Mouse (Mus musculus) liver, embryonic 14.5 days (tissue): Measurements from ENCODE around the gene Nrp1. TPM values are rescaled to one million over a fixed set of nuclear protein-coding genes. Genes with fewer than 3 reads are reported as not detected.

Experiments
- ATAC-seq: fragments of 200-750 bp; cut with Nextera tagmentation; 2 replicates; pipeline ENCODE4 v1.8.0; 2017; ENCODE audit warnings: moderate number of reproducible peaks, mild to moderate bottlenecking, moderate library complexity; ENCODE audit not compliant: insufficient read depth
- DNase-seq, 3 experiments: peaks; one replicate each; pipeline ENCODE4 v3.0.0-alpha.2; 2012 to 2013; ENCODE audit warnings: low read depth in 3 of 3, low spot score in 3 of 3
- H3K27ac ChIP-seq: fragments of 300-500 bp; sonication (generic); 2 replicates; pipeline ENCODE4 v1.5.1; 2014; ENCODE audit warnings: moderate library complexity, mild to moderate bottlenecking, control low read depth, inconsistent platforms
- H3K27me3 ChIP-seq: fragments of 300-500 bp; sonication (generic); 2 replicates; pipeline ENCODE4 v1.6.1; 2014; ENCODE audit warnings: mild to moderate bottlenecking, low read length, moderate library complexity; ENCODE audit not compliant: control insufficient read depth, insufficient read depth
- H3K36me3 ChIP-seq: fragments of 300-500 bp; sonication (generic); replicated peaks from 2 replicates; pipeline ENCODE4 v1.6.1; 2014; ENCODE audit warnings: low read depth; ENCODE audit not compliant: control insufficient read depth, insufficient read depth
- H3K4me1 ChIP-seq, 2 experiments: fragments of 200-500 bp in 1 of 2; fragments of 300-500 bp in 1 of 2; sonication (generic) in 1 of 2; replicated peaks; 2 replicates each; pipeline ENCODE4 v1.6.1; 2012 to 2014; ENCODE audit warnings: antibody characterized with exemption in 1 of 2, inconsistent platforms in 1 of 2, low read length in 1 of 2; ENCODE audit not compliant: control insufficient read depth in 2 of 2, insufficient read depth in 2 of 2
- H3K4me2 ChIP-seq: fragments of 300-500 bp; sonication (generic); 2 replicates; pipeline ENCODE4 v1.6.1; 2014; ENCODE audit warnings: low read depth, mild to moderate bottlenecking, control low read depth, moderate library complexity
- H3K4me3 ChIP-seq, 2 experiments: fragments of 200-500 bp in 1 of 2; fragments of 300-500 bp in 1 of 2; sonication (generic) in 1 of 2; 2 replicates each; pipeline ENCODE4 v1.5.1; 2012 to 2014; ENCODE audit warnings: low read depth in 2 of 2, low read length in 2 of 2, mild to moderate bottlenecking in 2 of 2, control low read depth in 1 of 2, inconsistent platforms in 1 of 2, moderate library complexity in 1 of 2; ENCODE audit not compliant: insufficient read depth in 1 of 2
- H3K9ac ChIP-seq: fragments of 300-500 bp; sonication (generic); replicated peaks from 2 replicates; pipeline ENCODE4 v1.6.1; 2014; ENCODE audit warnings: mild to moderate bottlenecking, control low read depth, moderate library complexity
- H3K9me3 ChIP-seq: fragments of 300-500 bp; sonication (generic); 2 replicates; pipeline ENCODE4 v1.6.1; 2016; ENCODE audit warnings: low read length, mixed read lengths; ENCODE audit not compliant: control insufficient read depth
- CTCF ChIP-seq: IDR thresholded peaks from 2 replicates; pipeline ENCODE4 v1.5.1; 2016; ENCODE audit warnings: antibody characterized with exemption, low read depth, control low read depth
- EP300 ChIP-seq: IDR thresholded peaks from 2 replicates; pipeline ENCODE4 v1.6.1; 2016; ENCODE audit warnings: antibody characterized with exemption, low read depth
- WGBS: fragments of 180-500 bp; shearing (Covaris S2); extraction: QIAGEN DNeasy Blood & Tissue Kit; methylation state at CpG from one replicate; pipeline ENCODE4 v1.1.7; 2014; ENCODE audit not compliant: insufficient replicate concordance; 5-methylcytosine and 5-hydroxymethylcytosine counted together
- polyA plus RNA-seq, 2 experiments: library from polyadenylated mRNA; depleted of rRNA in 1 of 2; stranded (reverse) in 1 of 2; unstranded in 1 of 2; fragments of >200 nt; fragmentation: Nextera tagmentation in 1 of 2; extraction: Ambion mirVana in 1 of 2; gene quantifications; 2 replicates each; pipeline versions ENCODE4 v1.2.1 to v1.2.3; 2012 to 2014

The Nrp1 gene
- polyA plus RNA-seq, 2 experiments = 3.7 to 7.7 TPM

- no peak for DNase-seq
- no peaks in the 10 kb centered on the region for H3K27me3 ChIP-seq
- peaks cover 0 to 2% of the 10 kb centered on the region in 2 experiments; a peak in 2 of 4 replicates for H3K4me1 ChIP-seq
- H3K4me3 ChIP-seq = no peak overlapping the region
- no peak overlapping the region for H3K4me2 ChIP-seq
- no peaks in the 10 kb centered on the region for H3K36me3 ChIP-seq
- H3K27ac ChIP-seq = no peak overlapping the region
- no peaks in the 10 kb centered on the region for H3K9me3 ChIP-seq
- no peak overlapping the region for H3K9ac ChIP-seq
- TF ChIP-seq EP300 = no peak
- no peak for TF ChIP-seq CTCF
- no peak for ATAC-seq
Observed at GRCm38 (mm10) chr8:128390759-128391158, 32.4 kb downstream of the Nrp1 start.

DNA sequence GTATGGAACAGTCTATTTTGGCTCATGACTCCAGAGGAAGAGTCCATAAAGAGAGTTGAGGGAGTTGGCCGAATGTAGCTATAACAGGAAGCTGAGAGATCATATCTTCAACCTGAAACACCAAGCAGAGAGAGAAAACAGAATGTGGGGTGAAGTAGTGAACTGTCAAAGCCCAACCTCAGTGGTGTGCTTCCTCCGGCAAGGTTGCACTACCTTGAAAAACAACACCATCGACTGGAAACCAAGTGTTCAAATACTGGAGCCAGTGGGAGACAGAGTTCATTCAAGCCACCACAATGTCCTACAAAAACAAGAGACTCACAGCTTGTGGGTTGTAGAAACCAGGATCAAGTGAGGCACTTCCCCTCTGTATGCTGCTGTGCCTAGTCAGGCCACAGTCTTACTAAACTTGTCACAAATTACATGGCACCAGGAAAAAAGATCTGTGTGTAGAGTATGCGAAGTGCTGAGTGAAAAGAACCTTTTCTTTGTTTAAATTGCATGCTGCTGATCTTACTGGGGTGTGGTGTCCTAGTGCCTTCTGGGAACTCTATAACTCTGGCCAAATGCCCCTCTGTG lies 32.9 kb downstream of the Nrp1 start:
- Histone ChIP-seq H3K27me3 (no peaks in the 10 kb centered on the region), H3K9ac (no peak overlapping the region), H3K4me3 (no peak overlapping the region), H3K9me3 (no peaks in the 10 kb centered on the region), H3K36me3 (no peaks in the 10 kb centered on the region), H3K27ac (no peak overlapping the region), H3K4me2 (no peak overlapping the region), H3K4me1 (peaks cover 0 to 2% of the 10 kb centered on the region in 2 experiments; a peak in 2 of 4 replicates)
- no peak for TF ChIP-seq CTCF
- ATAC-seq = no peak
- 28% methylated on average over 4 of the region's 4 CpGs for WGBS
- DNase-seq = no peak

DNA sequence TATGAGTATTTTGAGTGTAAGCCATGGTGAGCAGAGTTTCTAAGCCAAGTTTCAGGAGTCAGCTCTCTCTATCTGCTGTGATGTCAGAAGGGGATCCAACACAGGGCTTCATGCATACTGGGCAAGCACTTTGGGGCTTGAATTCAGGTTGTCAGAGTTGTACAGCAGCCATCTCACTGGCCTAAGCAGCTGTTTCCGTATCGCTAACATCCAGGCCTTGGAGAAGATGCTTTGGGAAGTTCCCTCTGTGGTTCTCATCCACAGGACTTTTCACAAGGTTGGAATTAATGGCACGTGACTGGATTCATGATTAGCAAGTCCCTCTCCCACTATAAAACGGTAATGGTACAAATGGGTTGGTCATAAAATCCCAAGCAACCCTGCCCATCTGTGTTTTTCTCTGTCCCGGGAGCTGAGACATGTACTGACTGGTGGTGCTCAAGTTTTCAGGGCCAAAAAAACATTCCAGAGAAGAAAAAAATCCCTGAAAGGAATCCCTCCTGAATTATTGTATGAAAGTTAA lies 36.3 kb downstream of the Nrp1 start:
- H3K4me2 ChIP-seq = no peak overlapping the region
- no peaks in the 10 kb centered on the region for H3K9me3 ChIP-seq
- DNase-seq (no peak), ATAC-seq (no peak)
- H3K9ac ChIP-seq = no peak overlapping the region
- 63% methylated on average over 5 of the region's 5 CpGs for WGBS
- H3K27ac ChIP-seq = no peak overlapping the region
- no peaks in the 10 kb centered on the region for H3K27me3 ChIP-seq
- no peaks in the 10 kb centered on the region for H3K36me3 ChIP-seq
- TF ChIP-seq CTCF (no peak), EP300 (no peak)
- H3K4me3 ChIP-seq = no peak overlapping the region
- H3K4me1 ChIP-seq = peaks cover 0 to 2% of the 10 kb centered on the region in 2 experiments; a peak in 2 of 4 replicates

- no peaks in the 10 kb centered on the region for H3K27me3 ChIP-seq
- H3K9ac ChIP-seq = no peak overlapping the region
- no peak overlapping the region for H3K4me3 ChIP-seq
- DNase-seq (no peak), ATAC-seq (no peak)
- no peak for TF ChIP-seq CTCF
- no peak for TF ChIP-seq EP300
- no peak overlapping the region for H3K4me2 ChIP-seq
- H3K4me1 ChIP-seq = peaks cover 0 to 2% of the 10 kb centered on the region in 2 experiments; a peak in 1 of 4 replicates
- WGBS = 46% methylated on average over 7 of the region's 7 CpGs
- no peaks in the 10 kb centered on the region for H3K9me3 ChIP-seq
- no peaks in the 10 kb centered on the region for H3K36me3 ChIP-seq
- no peak overlapping the region for H3K27ac ChIP-seq
Observed at GRCm38 (mm10) chr8:128396968-128397367, 38.6 kb downstream of the Nrp1 start.

- no peak overlapping the region for H3K4me3 ChIP-seq
- no peak overlapping the region for H3K9ac ChIP-seq
- no peaks in the 10 kb centered on the region for H3K36me3 ChIP-seq
- H3K4me1 ChIP-seq = peaks cover 0 to 2% of the 10 kb centered on the region in 2 experiments; a peak in 1 of 4 replicates
- DNase-seq (no peak), ATAC-seq (no peak)
- H3K4me2 ChIP-seq = no peak overlapping the region
- H3K27ac ChIP-seq = no peak overlapping the region
- WGBS = 36% methylated on average over 3 of the region's 3 CpGs
- no peak for TF ChIP-seq EP300
- TF ChIP-seq CTCF = no peak
- H3K27me3 ChIP-seq = no peaks in the 10 kb centered on the region
- no peaks in the 10 kb centered on the region for H3K9me3 ChIP-seq
Observed at GRCm38 (mm10) chr8:128397441-128397840, 39.0 kb downstream of the Nrp1 start.
